Mouse (Mus musculus) CH12.LX (cell line): Measurements from ENCODE around the gene Ugt1a2. TPM values are rescaled to one million over a fixed set of nuclear protein-coding genes. Genes with fewer than 3 reads are reported as not detected.

Experiments used
- DNase-seq: peaks from one replicate; pipeline ENCODE4 v3.0.0-alpha.2; 2013; ENCODE audit errors: extremely low read depth
- H3K27ac ChIP-seq: 2 replicates; pipeline ENCODE4 v1.5.1; 2012; ENCODE audit warnings: low read depth, mild to moderate bottlenecking, control low read depth, moderate library complexity; ENCODE audit not compliant: insufficient read depth
- H3K27me3 ChIP-seq: replicated peaks from 2 replicates; pipeline ENCODE3; 2012; ENCODE audit warnings: inconsistent platforms
- H3K36me3 ChIP-seq, 2 experiments: replicated peaks in 1 of 2; 2 replicates each; pipeline versions ENCODE3 to v1.6.1; 2012; ENCODE audit warnings: inconsistent platforms in 1 of 2, low read length in 1 of 2, mild to moderate bottlenecking in 1 of 2, mixed read lengths in 1 of 2, moderate library complexity in 1 of 2; ENCODE audit not compliant: control insufficient read depth in 1 of 2, insufficient read depth in 1 of 2
- H3K4me1 ChIP-seq, 2 experiments: 2 replicates each; pipeline ENCODE4 v1.6.1; 2012; ENCODE audit warnings: inconsistent platforms in 1 of 2, moderate library complexity in 1 of 2; ENCODE audit not compliant: insufficient read depth in 2 of 2, control insufficient read depth in 1 of 2
- H3K4me2 ChIP-seq: 2 replicates; pipeline ENCODE4 v1.6.1; 2012; ENCODE audit warnings: low read depth, mild to moderate bottlenecking, control low read depth; ENCODE audit not compliant: poor library complexity, insufficient read depth, severe bottlenecking
- H3K4me3 ChIP-seq, 3 experiments: fragments of 150-350 bp in 1 of 3; sonication (generic) in 1 of 3; replicated peaks in 1 of 3; 2 replicates each; pipeline versions ENCODE3 to v1.5.1; 2011 to 2012; ENCODE audit warnings: low read depth in 2 of 3, low read length in 2 of 3, mild to moderate bottlenecking in 2 of 3, moderate library complexity in 2 of 3, control low read depth in 1 of 3, improper control_type of control experiment in 1 of 3, inconsistent platforms in 1 of 3, mixed read lengths in 1 of 3; ENCODE audit not compliant: poor library complexity in 1 of 3
- H3K79me2 ChIP-seq: replicated peaks from 2 replicates; pipeline ENCODE4 v1.6.1; 2012; ENCODE audit warnings: mild to moderate bottlenecking, moderate library complexity; ENCODE audit not compliant: control insufficient read depth, poor library complexity, insufficient read depth, severe bottlenecking; ENCODE audit errors: extremely low read depth
- H3K9ac ChIP-seq: 2 replicates; pipeline ENCODE4 v1.6.1; 2012; ENCODE audit warnings: low read depth, mild to moderate bottlenecking, control low read depth, moderate library complexity; ENCODE audit not compliant: insufficient read depth
- H3K9me3 ChIP-seq: replicated peaks from 2 replicates; pipeline ENCODE3; 2012; ENCODE audit warnings: low read length, inconsistent platforms, mixed read lengths
- CTCF ChIP-seq, 2 experiments: IDR thresholded peaks in 1 of 2; conservative IDR thresholded peaks in 1 of 2; 2 replicates each; pipeline ENCODE4 v1.5.1; 2011 to 2012; ENCODE audit warnings: low read depth in 2 of 2, low read length in 2 of 2, improper control_type of control experiment in 1 of 2, inconsistent platforms in 1 of 2, mild to moderate bottlenecking in 1 of 2, moderate library complexity in 1 of 2
- GABPA ChIP-seq: IDR thresholded peaks from 2 replicates; pipeline ENCODE4 v1.6.1; 2012; ENCODE audit warnings: low read depth, low read length, improper control_type of control experiment, inconsistent platforms; ENCODE audit not compliant: insufficient replicate concordance
- HCFC1 ChIP-seq: IDR thresholded peaks from 2 replicates; pipeline ENCODE4 v1.6.1; 2012; ENCODE audit warnings: low read depth, mild to moderate bottlenecking, inconsistent platforms, low read length, improper control_type of control experiment
- JUN ChIP-seq: IDR thresholded peaks from 2 replicates; pipeline ENCODE4 v1.6.1; 2011; ENCODE audit warnings: low read depth, mild to moderate bottlenecking, low read length, improper control_type of control experiment, moderate library complexity; ENCODE audit not compliant: insufficient read depth
- KAT2A ChIP-seq: IDR thresholded peaks from 2 replicates; pipeline ENCODE4 v1.6.1; 2012; ENCODE audit warnings: low read length, improper control_type of control experiment, inconsistent platforms; ENCODE audit not compliant: insufficient replicate concordance
- MAX ChIP-seq: IDR thresholded peaks from 2 replicates; pipeline ENCODE4 v1.6.1; 2011; ENCODE audit warnings: low read length, improper control_type of control experiment
- MEF2A ChIP-seq: IDR thresholded peaks from 2 replicates; pipeline ENCODE4 v1.6.1; 2014; ENCODE audit warnings: low read depth, mild to moderate bottlenecking, inconsistent platforms, low read length, improper control_type of control experiment, borderline replicate concordance
- MYC ChIP-seq: IDR thresholded peaks from 2 replicates; pipeline ENCODE4 v1.6.1; 2011; ENCODE audit warnings: low read depth, mild to moderate bottlenecking, improper control_type of control experiment, low read length
- NELFE ChIP-seq: IDR thresholded peaks from 2 replicates; pipeline ENCODE4 v1.6.1; 2011; ENCODE audit warnings: low read depth, low read length, improper control_type of control experiment
- NRF1 ChIP-seq: IDR thresholded peaks from 2 replicates; pipeline ENCODE4 v1.6.1; 2014; ENCODE audit warnings: low read depth, mild to moderate bottlenecking, inconsistent platforms, low read length, improper control_type of control experiment, moderate library complexity
- PAX5 ChIP-seq: IDR thresholded peaks from 2 replicates; pipeline ENCODE4 v1.6.1; 2012; ENCODE audit warnings: low read length, inconsistent platforms, mixed read lengths
- POLR2A ChIP-seq: IDR thresholded peaks from 2 replicates; pipeline ENCODE4 v1.6.1; 2011; ENCODE audit warnings: low read depth, mild to moderate bottlenecking, improper control_type of control experiment, low read length
- POLR2AphosphoS2 ChIP-seq: IDR thresholded peaks from 2 replicates; pipeline ENCODE4 v1.6.1; 2011; ENCODE audit warnings: low read depth, low read length, improper control_type of control experiment
- RAD21 ChIP-seq: IDR thresholded peaks from 2 replicates; pipeline ENCODE4 v1.6.1; 2011; ENCODE audit warnings: low read depth, mild to moderate bottlenecking, low read length, improper control_type of control experiment, moderate library complexity
- SIN3A ChIP-seq: IDR thresholded peaks from 2 replicates; pipeline ENCODE4 v1.6.1; 2012; ENCODE audit warnings: low read length, improper control_type of control experiment, inconsistent platforms
- SMC3 ChIP-seq: IDR thresholded peaks from 2 replicates; pipeline ENCODE4 v1.6.1; 2011; ENCODE audit warnings: low read depth, low read length, improper control_type of control experiment
- USF2 ChIP-seq: conservative IDR thresholded peaks from 2 replicates; pipeline ENCODE4 v1.6.1; 2011; ENCODE audit warnings: low read depth, low read length, improper control_type of control experiment
- ZC3H11A ChIP-seq: IDR thresholded peaks from 2 replicates; pipeline ENCODE4 v1.6.1; 2012; ENCODE audit warnings: low read depth, mild to moderate bottlenecking, inconsistent platforms, low read length, improper control_type of control experiment
- ZMIZ1 ChIP-seq: IDR thresholded peaks from 2 replicates; pipeline ENCODE4 v1.6.1; 2012; ENCODE audit warnings: low read depth, mild to moderate bottlenecking, inconsistent platforms, low read length, improper control_type of control experiment
- ZNF384 ChIP-seq: IDR thresholded peaks from 2 replicates; pipeline ENCODE4 v1.6.1; 2012; ENCODE audit warnings: low read depth, low read length, improper control_type of control experiment, inconsistent platforms
- dilution Hi-C: fragments of 300-500 bp; cut with MboI; formaldehyde crosslinking; loops from 2 replicates; pipeline ENCODE4 v1.14.3; 2020; ENCODE audit warnings: low sequenced_read_pairs; ENCODE audit not compliant: extremely low pct_unique_long_range_greater_than_20kb, extremely low pct_ligation_motif_present
- in situ Hi-C: fragments of 300-500 bp; cut with MboI; formaldehyde crosslinking; loops from 3 replicates; pipeline ENCODE4 v1.14.3; 2019; ENCODE audit warnings: low sequenced_read_pairs, low pct_ligation_motif_present, low pct_unique_long_range_greater_than_20kb, mixed read lengths
- polyA plus RNA-seq: library from polyadenylated mRNA; unstranded; fragments of >175 nt; gene quantifications from 2 replicates; pipeline ENCODE4 v1.2.1, GENCODE M21; 2012; ENCODE audit warnings: low read depth; ENCODE audit not compliant: insufficient read length
- total RNA-seq, 2 experiments: library from RNA; depleted of rRNA; stranded (reverse); fragments of 300-350 nt in 1 of 2; fragments of >200 nt in 1 of 2; gene quantifications; 2 replicates each; pipeline ENCODE4 v1.2.3; 2012 to 2014

The Ugt1a2 gene
- total and polyA plus RNA-seq, 3 experiments: not detected

DNA sequence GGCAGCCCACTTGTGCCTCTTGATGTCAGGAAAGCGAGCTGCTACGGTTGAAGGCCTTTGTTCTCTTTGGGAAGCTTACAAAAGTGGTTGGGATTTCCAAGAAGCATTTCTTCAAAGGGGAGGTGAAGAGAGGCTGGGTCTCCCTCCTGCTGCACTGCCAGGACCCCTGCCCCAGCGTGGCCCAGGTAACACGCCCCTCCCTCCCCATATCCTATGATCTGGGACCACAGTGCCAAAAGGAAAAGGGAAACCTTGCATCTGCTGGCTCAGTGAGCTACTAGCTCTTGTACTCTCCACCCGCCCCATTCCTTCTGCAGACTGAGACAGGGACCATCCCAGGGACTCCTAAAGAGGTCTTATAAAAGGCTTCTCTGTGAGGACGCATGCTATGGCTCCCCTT lies 57.3 kb downstream of the Ugt1a2 start:
- DNase-seq: no peak
- dilution Hi-C loops (no loop called here), in situ Hi-C loops (no loop called here)
- TF ChIP-seq POLR2AphosphoS2 (no peak), ZMIZ1 (no peak), SIN3A (no peak)
- Histone ChIP-seq H3K36me3 (peaks cover 3 to 29% of the 10 kb centered on the region in 2 experiments), H3K79me2 (no peaks in the 10 kb centered on the region), H3K4me1 (peaks cover 2 to 29% of the 10 kb centered on the region in 2 experiments; a peak in 3 of 4 replicates), H3K9me3 (peaks cover 50% of the 10 kb centered on the region), H3K27ac (no peak overlapping the region), H3K9ac (no peak overlapping the region), H3K4me3 (no peak overlapping the region), H3K27me3 (peaks cover 6% of the 10 kb centered on the region), H3K4me2 (no peak overlapping the region)

DNA sequence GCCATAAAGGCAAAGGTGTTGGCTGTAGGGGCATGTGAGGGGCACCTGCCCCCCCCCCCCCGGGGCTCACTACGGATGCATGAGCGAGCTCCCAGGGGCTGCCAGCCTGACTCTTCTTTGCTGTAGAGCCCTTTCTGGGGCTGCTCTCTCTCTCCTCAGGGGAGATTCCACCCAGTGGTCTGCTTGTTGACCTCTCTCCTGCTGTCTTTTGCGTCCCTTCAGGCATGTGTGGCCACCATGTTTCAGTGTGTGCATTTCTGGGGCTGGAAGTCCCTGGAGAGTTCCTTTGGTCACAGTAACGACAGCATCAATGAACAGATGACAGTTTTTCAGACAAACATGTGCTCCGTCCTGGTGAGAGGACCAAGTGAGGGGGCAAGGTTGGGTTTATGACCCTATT lies 58.0 kb downstream of the Ugt1a2 start:
- no peak for DNase-seq
- Histone ChIP-seq H3K79me2 (no peaks in the 10 kb centered on the region), H3K4me1 (peaks cover 2 to 29% of the 10 kb centered on the region in 2 experiments; a peak in 3 of 4 replicates), H3K4me2 (no peak overlapping the region), H3K9me3 (peaks cover 43% of the 10 kb centered on the region), H3K9ac (no peak overlapping the region)
- TF ChIP-seq JUN: no peak
- no peak for TF ChIP-seq ZNF384
- TF ChIP-seq NELFE: no peak
- TF ChIP-seq CTCF (conservative IDR thresholded peaks at IDR 0.05 in 1 of 2, IDR thresholded peaks at IDR 0.05 in 1 of 2; ENCODE audit: low read depth in 2 of 2, low read length in 2 of 2): no peak
- no peak for TF ChIP-seq USF2
- no peak for TF ChIP-seq MYC
- no peak for TF ChIP-seq GABPA
- TF ChIP-seq HCFC1: no peak
- no peak for TF ChIP-seq NRF1
- TF ChIP-seq MAX: no peak
- TF ChIP-seq ZC3H11A: no peak
- no peak for TF ChIP-seq KAT2A
- TF ChIP-seq RAD21: no peak
- TF ChIP-seq SMC3: no peak
- TF ChIP-seq MEF2A: no peak
- TF ChIP-seq PAX5: no peak
- TF ChIP-seq POLR2A: no peak
- TF ChIP-seq, all 38 proteins: peak for 0
- H3K27ac ChIP-seq: no peak overlapping the region
- H3K4me3 ChIP-seq: no peak overlapping the region
- dilution Hi-C loops (no loop called here), in situ Hi-C loops (no loop called here)
- peaks cover 8 to 36% of the 10 kb centered on the region in 2 experiments for H3K36me3 ChIP-seq
- peaks cover 6% of the 10 kb centered on the region for H3K27me3 ChIP-seq
